In the genomic region with DNA sequence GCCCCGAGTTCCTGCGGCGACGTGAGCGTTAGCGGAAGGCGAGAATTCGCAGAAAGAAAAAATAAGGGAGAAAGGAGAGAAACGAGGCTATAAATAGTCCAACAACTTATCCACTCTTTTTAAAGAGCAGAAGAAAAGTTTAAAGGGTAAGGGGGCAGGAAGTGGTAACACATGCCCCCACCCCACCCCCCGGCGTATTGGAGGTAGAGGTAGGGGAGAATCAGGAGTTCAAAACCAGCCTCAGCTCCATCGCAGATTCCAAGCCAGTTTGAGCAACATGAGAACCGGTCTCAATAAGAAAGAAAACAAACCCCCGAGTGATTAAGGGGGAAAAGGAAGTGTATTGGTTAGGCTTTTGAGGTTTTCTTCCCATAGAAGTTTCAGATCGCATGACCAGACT, we compare ENCODE assay signal across 8 mouse cellular contexts. TPM values are rescaled to one million over a fixed set of nuclear protein-coding genes. Genes with fewer than 3 reads are reported as not detected.
DNase-seq lines count a peak whose midpoint lies in the region; ATAC-seq and TF ChIP-seq lines count a peak whose summit lies in the region.

No protein-coding gene starts in this region.

- H3K9me3 ChIP-seq in forebrain, postnatal 0 days (ENCODE audit: low read length), result no peaks in the 10 kb centered on the region
- no peaks in the 10 kb centered on the region for H3K9me3 ChIP-seq in midbrain, embryonic 12.5 days

- DNase-seq in kidney, postnatal 10 days, result peak; percentile 19
- DNase-seq in kidney, postnatal 36 days, result no peak
- DNase-seq in ZHBTc4 (ENCODE audit: low read depth, low spot score), result peak; percentile 42
- no peak for DNase-seq in forebrain, postnatal 0 days
- no peak for DNase-seq in ovary, postnatal 14 days (ENCODE audit: low spot score)
- DNase-seq in left cerebral cortex, adult 11 months (ENCODE audit: low spot score), result no peak
- DNase-seq in kidney, adult 9 months, result no peak

- H3K36me3 ChIP-seq in forebrain, postnatal 0 days (ENCODE audit: insufficient read depth), result peaks cover 19% of the 10 kb centered on the region
- H3K36me3 ChIP-seq in midbrain, embryonic 12.5 days, result peaks cover 30% of the 10 kb centered on the region

- peaks cover 14% of the 10 kb centered on the region for H3K4me1 ChIP-seq in forebrain, postnatal 0 days (ENCODE audit: insufficient read depth)
- peaks cover 17% of the 10 kb centered on the region for H3K4me1 ChIP-seq in midbrain, embryonic 12.5 days

- no peak for ATAC-seq in forebrain, postnatal 0 days
- ATAC-seq in midbrain, embryonic 12.5 days (ENCODE audit: low FRiP score, low read depth), result peak; percentile 12; the same call in 1 of the 2 replicates

- H3K9ac ChIP-seq in forebrain, postnatal 0 days, result peak overlapping the region; percentile 69
- H3K9ac ChIP-seq in midbrain, embryonic 12.5 days (replicated peaks), result peak overlapping the region; percentile 81

- WGBS in forebrain, postnatal 0 days, result 14% methylated on average over 15 of the region's 15 CpGs
- WGBS in midbrain, embryonic 12.5 days, result 18% methylated on average over 15 of the region's 15 CpGs

- no peak for TF ChIP-seq CTCF in forebrain, postnatal 0 days (IDR thresholded peaks at IDR 0.05; ENCODE audit: low read depth)

- H3K27ac ChIP-seq in forebrain, postnatal 0 days (ENCODE audit: low read depth, low read length), result peak overlapping the region; percentile 90
- peak overlapping the region; percentile 87 for H3K27ac ChIP-seq in midbrain, embryonic 12.5 days (replicated peaks)

- H3K4me3 ChIP-seq in forebrain, postnatal 0 days (ENCODE audit: low read depth, low read length), result peak overlapping the region; percentile 60
- H3K4me3 ChIP-seq in midbrain, embryonic 12.5 days, result peak overlapping the region; percentile 68

- peak overlapping the region; percentile 93 for H3K4me2 ChIP-seq in forebrain, postnatal 0 days (ENCODE audit: low read depth)
- H3K4me2 ChIP-seq in midbrain, embryonic 12.5 days (replicated peaks), result peak overlapping the region; percentile 91

- H3K27me3 ChIP-seq in forebrain, postnatal 0 days (ENCODE audit: insufficient read depth, low read length), result no peaks in the 10 kb centered on the region
- no peaks in the 10 kb centered on the region for H3K27me3 ChIP-seq in midbrain, embryonic 12.5 days

RNA-seq across cellular contexts. Expression of a gene that starts 0.4 kb away (rescaled TPM):
- total RNA-seq in forebrain, postnatal 0 days (2014; rRNA removed), result 82.4 and 117 TPM in 2 replicates
- polyA plus RNA-seq in forebrain, postnatal 0 days (2015; fragmentation: Nextera tagmentation; extraction: Ambion mirVana), result 87.8 and 93.0 TPM in 2 replicates
- polyA plus RNA-seq in midbrain, embryonic 12.5 days (2016; fragmentation: Nextera tagmentation; extraction: Ambion mirVana), result 100 and 105 TPM in 2 replicates

RNA-seq across cellular contexts. Expression of a gene that starts 30.7 kb away (rescaled TPM):
- 12.2 and 18.3 TPM in 2 replicates for total RNA-seq in forebrain, postnatal 0 days (2014; rRNA removed)
- polyA plus RNA-seq in forebrain, postnatal 0 days (2015; fragmentation: Nextera tagmentation; extraction: Ambion mirVana), result 53.8 and 68.9 TPM in 2 replicates
- 6.7 and 7.7 TPM in 2 replicates for polyA plus RNA-seq in midbrain, embryonic 12.5 days (2016; fragmentation: Nextera tagmentation; extraction: Ambion mirVana)

RNA-seq across cellular contexts. Expression of a gene that starts 34.6 kb away (rescaled TPM):
- total RNA-seq in forebrain, postnatal 0 days (2014; rRNA removed), result 432 and 471 TPM in 2 replicates
- 665 and 718 TPM in 2 replicates for polyA plus RNA-seq in forebrain, postnatal 0 days (2015; fragmentation: Nextera tagmentation; extraction: Ambion mirVana)
- polyA plus RNA-seq in midbrain, embryonic 12.5 days (2016; fragmentation: Nextera tagmentation; extraction: Ambion mirVana), result 452 and 459 TPM in 2 replicates

RNA-seq across cellular contexts. Expression of a gene that starts 43.2 kb away (rescaled TPM):
- total RNA-seq in forebrain, postnatal 0 days (2014; rRNA removed), result 24.7 and 34.5 TPM in 2 replicates
- 7.2 and 8.4 TPM in 2 replicates for polyA plus RNA-seq in forebrain, postnatal 0 days (2015; fragmentation: Nextera tagmentation; extraction: Ambion mirVana)
- polyA plus RNA-seq in midbrain, embryonic 12.5 days (2016; fragmentation: Nextera tagmentation; extraction: Ambion mirVana), result 18.0 and 20.6 TPM in 2 replicates

RNA-seq across cellular contexts. Expression of a gene that starts 45.8 kb away (rescaled TPM):
- total RNA-seq in forebrain, postnatal 0 days (2014; rRNA removed), result 722 and 784 TPM in 2 replicates
- 1,090 and 1,099 TPM in 2 replicates for polyA plus RNA-seq in forebrain, postnatal 0 days (2015; fragmentation: Nextera tagmentation; extraction: Ambion mirVana)
- polyA plus RNA-seq in midbrain, embryonic 12.5 days (2016; fragmentation: Nextera tagmentation; extraction: Ambion mirVana), result 525 and 672 TPM in 2 replicates

Comparison
In these comparisons a context has a peak if more than half of its experiments do, and no peak if none do; other contexts are left out.
1. DNase-seq: peak in kidney, postnatal 10 days (single experiment) and ZHBTc4 (single experiment); none in kidney, postnatal 36 days (0 of 2), forebrain, postnatal 0 days (single experiment), ovary, postnatal 14 days (single experiment), left cerebral cortex, adult 11 months (single experiment) and kidney, adult 9 months (single experiment).